Mouse (Mus musculus) hindbrain, embryonic 15.5 days (tissue): ENCODE results near the gene Arhgap24. TPM values are rescaled to one million over a fixed set of nuclear protein-coding genes. Genes with fewer than 3 reads are reported as not detected.
"Not testable (repeated sequence)": the region's sequence is repeated elsewhere in the genome, so short reads cannot be mapped to it uniquely, and the experiment has no call there.

Experiments
- ATAC-seq: fragments of 200-750 bp; cut with Nextera tagmentation; 2 replicates; pipeline ENCODE4 v1.8.0; 2017; ENCODE audit warnings: low read depth, moderate number of reproducible peaks, moderate TSS enrichment; ENCODE audit not compliant: low FRiP score
- H3K27ac ChIP-seq: fragments of 300-500 bp; sonication (generic); replicated peaks from 2 replicates; pipeline ENCODE4 v1.5.1; 2015; ENCODE audit warnings: mild to moderate bottlenecking, inconsistent platforms
- H3K27me3 ChIP-seq: fragments of 300-500 bp; sonication (generic); 2 replicates; pipeline ENCODE4 v1.6.1; 2015; ENCODE audit warnings: control low read depth, inconsistent platforms
- H3K36me3 ChIP-seq: fragments of 300-500 bp; sonication (generic); 2 replicates; pipeline ENCODE4 v1.6.1; 2015; ENCODE audit warnings: control low read depth, inconsistent platforms
- H3K4me1 ChIP-seq: fragments of 300-500 bp; sonication (generic); replicated peaks from 2 replicates; pipeline ENCODE4 v1.6.1; 2015; ENCODE audit warnings: control low read depth, inconsistent platforms
- H3K4me2 ChIP-seq: fragments of 300-500 bp; sonication (generic); 2 replicates; pipeline ENCODE4 v1.6.1; 2015; ENCODE audit warnings: moderate library complexity, mild to moderate bottlenecking, inconsistent platforms
- H3K4me3 ChIP-seq: fragments of 300-500 bp; sonication (generic); 2 replicates; pipeline ENCODE4 v1.5.1; 2015; ENCODE audit warnings: mild to moderate bottlenecking, inconsistent platforms
- H3K9ac ChIP-seq: fragments of 300-500 bp; sonication (generic); 2 replicates; pipeline ENCODE4 v1.6.1; 2015; ENCODE audit warnings: inconsistent platforms
- H3K9me3 ChIP-seq: fragments of 300-500 bp; sonication (generic); 2 replicates; pipeline ENCODE4 v1.6.1; 2016; ENCODE audit warnings: control low read depth, inconsistent platforms
- WGBS: fragments of 180-500 bp; shearing (Covaris S2); methylation state at CpG from one replicate; pipeline ENCODE4 v1.1.7; 2015; 5-methylcytosine and 5-hydroxymethylcytosine counted together
- polyA plus RNA-seq: library from polyadenylated mRNA; unstranded; fragments of >200 nt; fragmentation: Nextera tagmentation; extraction: Ambion mirVana; gene quantifications from 2 replicates; pipeline ENCODE4 v1.2.1, GENCODE M21; 2015

Arhgap24 gene
- polyA plus RNA-seq, 1 experiment from 2014 or later: 11.5 TPM

GRCm38 (mm10) chr5:102943864-102944630 lies 462.9 kb downstream of the Arhgap24 start:
- not testable (repeated sequence) for H3K9me3 ChIP-seq, H3K27ac ChIP-seq, H3K4me2 ChIP-seq, H3K36me3 ChIP-seq, H3K4me3 ChIP-seq, ATAC-seq, H3K9ac ChIP-seq, H3K27me3 ChIP-seq, H3K4me1 ChIP-seq
- WGBS: 82% methylated on average over 17 of the region's 17 CpGs

- Histone ChIP-seq H3K27me3 (no peaks in the 10 kb centered on the region), H3K27ac (no peak overlapping the region), H3K9ac (no peak overlapping the region), H3K4me2 (no peak overlapping the region), H3K36me3 (no peaks in the 10 kb centered on the region), H3K4me3 (no peak overlapping the region), H3K4me1 (no peaks in the 10 kb centered on the region), H3K9me3 (no peaks in the 10 kb centered on the region)
- no peak for ATAC-seq
- WGBS: 88% methylated on average over 8 of the region's 8 CpGs
These were observed 465.4 kb downstream of the Arhgap24 start for GRCm38 (mm10) chr5:102946625-102947024.

GRCm38 (mm10) chr5:102947061-102947711 lies 466.0 kb downstream of the Arhgap24 start:
- H3K4me2 ChIP-seq: no peak overlapping the region
- no peaks in the 10 kb centered on the region for H3K36me3 ChIP-seq
- H3K4me1 ChIP-seq: no peaks in the 10 kb centered on the region
- no peak for ATAC-seq
- H3K27me3 ChIP-seq: no peaks in the 10 kb centered on the region
- no peak overlapping the region for H3K9ac ChIP-seq
- no peak overlapping the region for H3K4me3 ChIP-seq
- WGBS: 80% methylated on average over 8 of the region's 8 CpGs
- H3K9me3 ChIP-seq: no peaks in the 10 kb centered on the region
- H3K27ac ChIP-seq: no peak overlapping the region
